Mouse (Mus musculus): ENCODE data around the gene Mylk.
A peak's percentile ranks its signal among the peaks of the same experiment; 100 is the strongest.

The Mylk gene

GRCm38 (mm10) chr16:34940363-34940762 lies 195.4 kb downstream of the Mylk start:
- no peak for DNase-seq (ENCODE audit: low read depth, low spot score)

DNA sequence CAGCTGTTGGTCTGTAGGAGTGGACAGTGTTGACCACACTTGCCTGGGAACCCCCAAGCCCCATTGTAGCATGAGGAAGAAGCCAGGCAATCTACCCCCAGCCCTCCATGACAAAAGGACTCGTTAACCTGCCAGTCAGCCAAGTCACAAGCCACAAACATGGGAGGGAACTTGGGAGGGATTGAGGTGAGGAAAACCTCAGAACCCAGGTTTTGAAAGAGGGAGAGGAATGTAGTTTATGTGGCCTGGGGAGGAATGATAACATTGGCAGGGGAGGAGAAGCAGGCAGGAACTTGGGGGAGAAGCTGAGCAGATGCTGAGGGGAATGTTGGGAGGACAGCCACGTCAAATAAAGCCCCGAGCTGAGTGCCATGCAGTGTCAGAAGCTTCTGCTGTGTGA lies 196.9 kb downstream of the Mylk start:
- no peak for DNase-seq (ENCODE audit: low read depth, low spot score)

GRCm38 (mm10) chr16:34946301-34946700 lies 201.3 kb downstream of the Mylk start:
- no peak for DNase-seq (ENCODE audit: low read depth, low spot score)

DNA sequence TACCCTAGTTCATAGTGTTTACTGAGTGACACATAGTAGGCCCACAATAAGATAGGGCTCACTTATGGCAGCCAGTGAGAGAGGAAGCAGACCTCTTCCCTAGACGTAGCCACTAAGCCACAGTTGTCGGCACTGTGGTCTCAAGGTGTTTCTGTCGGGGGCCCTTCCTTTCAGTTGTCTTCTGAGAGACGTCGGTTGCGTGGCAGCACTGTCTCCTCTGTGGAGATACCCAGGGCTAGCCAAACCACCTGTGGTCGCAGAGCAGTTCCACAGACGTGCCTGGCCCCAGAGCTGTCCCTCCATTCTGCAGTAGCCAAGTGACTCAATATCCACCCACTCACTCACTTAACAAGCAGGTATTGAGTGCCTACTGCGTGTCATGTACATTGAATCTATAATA lies 205.9 kb downstream of the Mylk start:
- no peak for DNase-seq (ENCODE audit: low read depth, low spot score)

DNA sequence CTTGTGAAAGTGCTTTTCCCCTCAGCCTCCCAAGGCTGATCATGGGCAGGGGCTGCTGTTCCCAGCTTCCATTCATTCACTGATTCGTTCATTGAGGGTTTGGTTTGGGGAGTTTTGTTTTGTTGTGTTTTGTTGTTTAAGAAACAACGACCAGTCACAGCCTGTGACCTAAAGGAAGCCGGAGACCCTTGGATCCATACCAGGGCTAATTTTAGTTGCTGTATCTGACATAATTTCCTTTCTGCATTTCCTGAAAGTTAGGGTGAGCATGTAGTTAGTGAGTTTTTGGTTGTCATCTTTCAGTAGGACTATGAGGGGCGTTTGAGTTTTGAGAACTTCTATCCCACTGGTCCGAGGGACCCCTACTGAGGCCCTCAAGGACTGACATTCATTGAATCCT lies 207.2 kb downstream of the Mylk start:
- DNase-seq (ENCODE audit: low read depth, low spot score): no peak

GRCm38 (mm10) chr16:34952798-34953197 lies 207.8 kb downstream of the Mylk start:
- DNase-seq (ENCODE audit: low read depth, low spot score): no peak

DNA sequence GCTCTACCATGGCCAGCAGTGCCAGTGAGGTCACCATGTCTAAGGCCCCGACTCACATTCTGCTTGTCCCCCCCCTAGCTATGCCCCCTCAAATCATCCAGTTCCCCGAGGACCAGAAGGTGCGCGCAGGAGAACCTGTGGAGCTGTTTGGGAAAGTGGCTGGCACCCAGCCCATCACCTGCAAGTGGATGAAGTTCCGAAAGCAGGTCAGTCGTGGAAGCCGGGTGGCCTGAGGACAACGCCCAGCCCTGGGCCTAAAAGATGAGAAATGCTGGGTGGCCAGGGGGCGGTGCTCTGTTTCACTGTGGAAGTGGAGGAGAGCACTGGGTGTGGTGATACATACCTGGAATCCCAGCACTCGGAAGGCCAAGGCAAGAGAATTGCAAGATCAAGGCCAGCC lies 208.5 kb downstream of the Mylk start:
- no peak for DNase-seq (ENCODE audit: low read depth, low spot score)

GRCm38 (mm10) chr16:34957487-34958230 lies 212.6 kb downstream of the Mylk start:
- DNase-seq (ENCODE audit: low read depth, low spot score): no peak

DNA sequence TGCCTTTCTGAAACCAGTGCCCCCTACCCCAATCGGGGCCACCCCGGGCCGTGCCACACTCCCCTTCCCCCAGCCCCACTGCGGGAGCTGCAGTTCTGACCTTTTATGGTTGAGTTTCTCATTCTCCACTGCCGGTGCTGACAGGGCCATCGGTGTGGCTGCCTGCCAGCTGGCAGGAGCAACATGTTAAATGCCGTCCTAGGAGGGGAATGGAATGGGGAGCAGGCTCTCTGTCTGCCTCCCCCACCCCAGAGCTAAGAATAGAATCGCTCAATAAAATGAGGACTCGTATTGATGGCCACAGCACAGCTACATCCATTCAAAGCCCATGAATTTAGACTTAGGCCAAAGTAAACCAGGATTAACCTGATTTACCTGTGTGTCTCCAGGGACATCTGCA lies 213.7 kb downstream of the Mylk start:
- DNase-seq (ENCODE audit: low read depth, low spot score): no peak

GRCm38 (mm10) chr16:34959261-34959660 lies 214.3 kb downstream of the Mylk start:
- DNase-seq (ENCODE audit: low read depth, low spot score): no peak

DNA sequence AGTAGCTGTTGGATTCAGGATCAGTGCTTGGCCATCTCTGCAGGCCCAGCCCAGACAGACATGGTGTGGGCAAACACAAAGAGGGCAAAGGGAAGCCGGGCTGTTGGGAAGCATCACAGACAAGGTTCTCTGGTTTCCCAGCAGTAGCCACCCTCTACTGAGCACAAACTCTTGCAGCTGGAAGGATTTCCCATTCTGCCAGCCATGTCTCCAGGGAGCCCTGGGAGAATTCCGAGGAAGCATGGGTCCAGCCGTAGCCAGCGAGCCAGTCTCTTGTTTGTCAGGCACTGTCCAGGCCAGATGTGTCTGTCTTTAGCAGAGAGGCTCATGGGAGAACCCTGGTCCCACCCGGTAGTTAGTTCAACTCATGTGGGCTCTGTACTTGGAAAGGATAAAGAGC lies 215.2 kb downstream of the Mylk start:
- no peak for DNase-seq (ENCODE audit: low read depth, low spot score)

- no peak for DNase-seq (ENCODE audit: low read depth, low spot score)
Measured at GRCm38 (mm10) chr16:34960866-34961582, 216.0 kb downstream of the Mylk start.

GRCm38 (mm10) chr16:34962322-34962721 lies 217.3 kb downstream of the Mylk start:
- DNase-seq (ENCODE audit: low read depth, low spot score): no peak

GRCm38 (mm10) chr16:34963008-34963407 lies 218.0 kb downstream of the Mylk start:
- no peak for DNase-seq (ENCODE audit: low read depth, low spot score)

GRCm38 (mm10) chr16:34966620-34967081 lies 221.6 kb downstream of the Mylk start:
- DNase-seq (ENCODE audit: low read depth, low spot score): no peak

DNA sequence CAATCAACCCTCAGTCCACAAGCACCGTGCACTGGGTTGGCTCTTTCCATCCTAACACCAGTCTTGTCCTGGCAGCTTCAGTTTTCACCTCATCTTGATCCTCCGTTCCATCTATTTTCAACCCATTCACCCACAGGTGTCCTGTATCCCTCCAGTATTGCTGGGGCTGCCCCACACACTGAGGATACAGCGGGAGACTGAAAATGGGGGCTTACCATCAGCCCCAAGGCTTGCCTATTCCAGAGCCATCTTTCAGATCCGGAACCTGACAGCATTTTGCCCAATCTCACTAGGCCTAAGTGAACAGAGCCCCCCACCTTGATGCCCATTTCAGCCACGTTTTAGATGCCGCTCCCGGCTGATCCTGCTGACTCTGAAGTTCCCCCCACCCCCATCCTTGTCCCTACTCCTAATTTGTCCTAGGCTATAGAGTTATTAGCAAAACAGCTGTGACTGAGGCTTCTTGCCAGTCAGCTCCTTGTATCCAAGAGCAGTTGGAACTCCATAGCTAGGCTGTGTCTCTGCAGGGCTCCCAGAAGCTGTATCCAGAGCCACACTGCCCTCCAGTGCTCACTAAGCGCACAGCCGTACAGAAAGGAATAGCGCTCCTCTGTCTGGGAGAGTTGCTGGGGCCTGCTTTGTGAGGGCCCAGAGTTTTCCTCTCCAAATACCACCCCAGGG lies 222.2 kb downstream of the Mylk start:
- DNase-seq (ENCODE audit: low read depth, low spot score): peak; percentile 84

DNA sequence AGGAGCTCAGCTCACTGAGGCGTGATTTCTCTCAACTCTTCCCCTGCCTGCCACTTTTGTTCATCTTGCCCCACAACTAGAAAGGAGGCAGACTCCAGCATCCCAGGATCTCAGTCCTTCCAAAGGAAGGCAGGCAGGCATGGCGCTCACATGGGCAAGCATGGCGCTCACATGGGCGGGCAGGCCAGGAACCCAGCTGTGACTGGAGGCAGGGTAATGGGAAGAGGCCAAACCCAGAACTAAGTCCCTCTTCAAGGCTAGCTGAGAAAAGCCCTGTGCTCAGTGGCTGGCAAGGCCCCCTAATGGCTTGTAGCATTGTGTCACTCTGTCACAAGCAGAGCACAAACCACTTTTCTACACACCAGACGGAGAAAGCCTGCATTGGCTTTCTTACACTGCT lies 223.2 kb downstream of the Mylk start:
- DNase-seq (ENCODE audit: low read depth, low spot score): no peak

DNA sequence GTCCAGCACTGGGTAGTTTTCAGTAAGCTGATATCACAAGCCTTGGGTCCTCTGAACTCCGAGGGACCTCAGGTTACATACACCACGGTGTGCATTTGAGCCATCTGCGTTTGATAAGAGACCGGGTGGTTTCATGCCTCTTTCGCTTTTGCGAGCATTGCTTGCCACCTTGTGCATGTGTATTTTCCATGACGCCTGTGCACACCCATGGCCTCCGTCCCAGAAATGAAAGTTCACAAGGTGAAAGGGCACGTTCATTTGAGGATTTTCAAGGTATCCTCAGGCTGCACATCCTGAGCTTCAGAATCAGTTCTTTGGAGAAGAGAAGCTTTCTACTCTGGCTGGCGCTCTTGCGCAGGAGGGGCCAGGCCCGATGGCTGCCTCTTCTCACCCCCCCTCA lies 227.5 kb downstream of the Mylk start:
- no peak for DNase-seq (ENCODE audit: low read depth, low spot score)

GRCm38 (mm10) chr16:34975544-34975943 lies 230.5 kb downstream of the Mylk start:
- DNase-seq (ENCODE audit: low read depth, low spot score): peak; percentile 33

GRCm38 (mm10) chr16:34976630-34977029 lies 231.6 kb downstream of the Mylk start:
- peak; percentile 69 for DNase-seq (ENCODE audit: low read depth, low spot score)

DNA sequence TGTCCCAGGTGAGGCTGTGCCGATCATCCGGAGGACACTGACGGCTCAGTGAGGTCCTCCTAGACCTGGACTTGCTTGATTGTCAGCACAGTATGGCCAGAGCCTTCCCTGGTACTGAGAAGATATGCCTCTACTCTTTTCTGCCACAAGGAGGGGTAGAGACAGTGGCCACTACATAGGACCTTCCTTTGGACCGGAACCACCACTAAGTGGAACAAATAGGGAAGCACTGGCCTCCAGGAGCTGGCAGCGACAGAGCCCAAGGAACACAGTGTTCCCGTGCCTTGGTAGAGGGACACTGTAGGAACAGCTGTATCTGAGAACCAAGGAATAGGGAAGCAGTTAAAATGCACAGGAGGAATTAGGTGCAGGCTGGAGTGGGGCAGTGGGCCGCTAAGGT lies 233.0 kb downstream of the Mylk start:
- DNase-seq (ENCODE audit: low read depth, low spot score): no peak

GRCm38 (mm10) chr16:34981009-34981408 lies 236.0 kb downstream of the Mylk start:
- no peak for DNase-seq (ENCODE audit: low read depth, low spot score)
